Mouse (Mus musculus) ovary, postnatal 14 days (tissue): ENCODE results near the gene Rps19bp1.

ENCODE experiments used
- DNase-seq: peaks from one replicate; pipeline ENCODE4 v3.0.0; 2022; ENCODE audit warnings: low spot score

The Rps19bp1 gene

DNA sequence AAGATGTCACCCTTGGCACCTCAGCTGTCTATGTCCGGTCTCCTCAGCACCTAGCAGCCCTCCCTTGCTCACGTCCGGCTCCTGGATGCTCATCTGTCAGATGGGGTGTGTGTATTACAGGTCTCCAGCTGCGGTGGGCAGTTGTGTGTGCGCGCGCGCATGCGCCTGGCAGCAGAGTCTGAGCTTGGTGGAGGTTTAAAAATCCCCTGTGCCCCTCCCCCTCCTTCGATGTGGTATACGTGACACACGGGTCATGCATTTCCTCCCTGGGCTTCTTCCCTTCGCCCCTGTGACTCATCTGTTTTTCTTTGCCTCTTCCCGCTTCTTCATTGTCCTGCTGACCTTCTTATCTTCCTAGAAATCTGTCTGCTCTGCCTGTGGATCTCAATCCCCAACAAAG, 44.9 kb downstream of the Rps19bp1 start:
- DNase-seq, result no peak

DNA sequence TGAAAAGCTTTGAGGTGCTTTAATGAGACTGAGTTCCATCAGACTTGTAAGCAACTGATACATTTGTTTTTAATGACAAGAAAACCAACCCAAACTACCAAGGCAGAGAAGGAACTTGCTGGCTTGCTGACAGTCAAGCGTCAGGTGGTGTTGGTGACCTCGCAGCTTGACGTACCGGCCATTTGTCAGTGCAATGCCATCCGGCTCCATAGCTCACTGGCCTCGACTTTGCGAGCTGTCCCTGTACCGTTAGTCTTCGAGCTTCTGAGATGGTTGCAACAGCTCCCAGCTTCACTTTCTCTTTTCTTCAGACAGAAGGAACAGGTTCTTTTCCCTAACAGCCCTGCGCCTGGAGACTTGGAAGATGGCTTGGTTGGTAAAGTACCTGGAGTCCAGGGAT, 46.6 kb downstream of the Rps19bp1 start:
- DNase-seq, result no peak

DNA sequence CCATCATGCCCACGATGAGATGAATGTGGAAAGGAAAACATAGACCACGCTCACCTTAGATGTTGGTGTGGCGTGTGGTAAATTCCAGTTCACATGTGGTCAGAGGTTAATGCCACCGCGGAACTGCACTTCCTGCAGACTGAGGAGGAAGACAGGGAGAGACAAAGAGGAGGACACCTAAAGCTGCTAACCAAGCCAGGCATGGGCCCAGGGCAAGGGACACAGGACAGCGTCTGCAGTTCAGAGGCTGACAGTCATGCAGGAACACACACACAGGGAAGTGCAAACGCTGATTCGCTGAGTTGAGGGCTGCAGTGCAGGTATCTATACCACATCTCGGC, 47.7 kb downstream of the Rps19bp1 start:
- DNase-seq, result no peak

DNA sequence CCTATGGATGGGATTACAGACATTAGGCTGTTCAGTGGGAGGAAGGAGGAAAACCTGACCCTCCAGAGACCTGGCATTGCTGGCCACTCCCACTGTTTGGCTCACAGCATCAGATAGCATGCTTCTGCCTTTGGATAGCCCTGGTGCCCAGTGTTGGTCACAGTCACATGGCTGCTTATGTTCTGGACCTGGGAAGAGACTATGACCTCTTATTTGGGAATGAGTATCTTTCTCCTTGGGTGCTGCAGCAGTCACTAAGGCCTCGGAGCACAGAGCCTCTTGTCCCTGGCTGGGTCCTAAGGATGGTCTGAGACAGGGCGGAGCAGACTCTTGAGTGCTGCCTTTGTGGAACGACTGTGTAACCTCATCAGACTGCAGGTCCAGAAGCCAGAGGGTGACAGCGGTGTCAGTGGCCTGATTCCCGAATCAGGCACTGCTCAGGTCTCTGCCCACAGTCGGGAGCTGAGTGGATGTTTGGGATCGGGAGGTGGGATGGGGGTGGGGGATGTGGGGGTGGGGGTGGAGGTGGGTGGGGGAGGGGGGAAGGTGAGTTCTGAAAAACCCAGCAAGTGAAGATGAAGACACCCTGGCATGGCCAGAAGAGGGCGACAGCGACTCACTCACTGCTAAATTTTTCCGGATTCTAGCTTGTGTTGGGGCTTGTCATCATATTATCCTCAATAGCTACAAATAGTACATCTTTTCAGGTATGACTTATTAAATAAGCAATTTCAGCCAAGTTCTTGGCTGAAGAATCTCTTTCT, 48.2 kb downstream of the Rps19bp1 start:
- DNase-seq, result no peak

DNA sequence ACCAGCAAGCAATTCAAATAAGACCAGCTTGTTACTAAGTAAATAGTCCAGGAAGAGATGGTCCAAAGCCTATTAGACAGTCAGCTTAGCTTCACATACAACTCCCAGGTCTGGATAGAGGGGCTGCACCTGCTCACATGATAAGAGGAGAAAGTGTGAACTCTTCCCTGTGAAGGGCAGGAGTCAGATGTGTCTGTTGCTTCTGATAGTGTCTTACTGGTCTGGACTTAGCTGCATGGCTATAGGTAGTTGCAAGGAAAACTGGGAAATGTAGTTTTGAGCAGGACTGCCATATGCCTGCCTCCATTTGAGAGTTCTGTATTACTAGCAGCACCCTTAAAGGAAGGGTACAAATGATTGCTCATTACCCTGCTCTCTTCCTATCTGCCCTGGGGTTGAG, 50.4 kb downstream of the Rps19bp1 start:
- DNase-seq, result no peak
